Mouse (Mus musculus) CD4-positive, CD25-positive, alpha-beta regulatory T cell, adult 4 months (primary cell): ENCODE measurements around the gene Tox3. TPM values are rescaled to one million over a fixed set of nuclear protein-coding genes. Genes with fewer than 3 reads are reported as not detected.

ENCODE experiments used
- ATAC-seq: one replicate; pipeline ENCODE4 v1.8.0; 2017
- polyA plus RNA-seq, 2 experiments: library from polyadenylated mRNA; unstranded; fragments of 100-300 nt; shearing (Covaris generic); gene quantifications; one replicate each; pipeline ENCODE4 v1.2.1; 2017

The Tox3 gene
- polyA plus RNA-seq, 2 experiments from 2014 or later: not detected

- ATAC-seq: no peak
These were observed 115.6 kb downstream of the Tox3 start for GRCm38 (mm10) chr8:90232501-90232900.

DNA sequence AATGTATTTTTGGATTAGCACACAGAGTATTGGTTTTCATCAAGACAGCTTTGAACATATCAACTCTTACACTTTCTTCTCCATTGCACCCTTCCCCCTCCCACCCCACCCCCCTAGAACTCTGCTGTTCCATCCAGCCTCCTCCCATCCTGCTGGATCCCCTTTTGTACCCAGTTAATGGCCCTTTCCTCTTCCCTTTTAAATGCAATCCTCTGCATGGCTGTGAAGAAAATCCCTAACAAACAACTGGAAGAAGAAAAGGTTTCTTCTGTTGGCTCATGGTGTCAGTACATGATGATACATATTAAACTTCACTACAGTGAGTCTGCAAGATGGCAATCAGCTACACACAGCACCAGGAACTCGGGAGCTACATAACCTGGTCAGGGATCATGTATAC, 124.0 kb downstream of the Tox3 start:
- no peak for ATAC-seq

DNA sequence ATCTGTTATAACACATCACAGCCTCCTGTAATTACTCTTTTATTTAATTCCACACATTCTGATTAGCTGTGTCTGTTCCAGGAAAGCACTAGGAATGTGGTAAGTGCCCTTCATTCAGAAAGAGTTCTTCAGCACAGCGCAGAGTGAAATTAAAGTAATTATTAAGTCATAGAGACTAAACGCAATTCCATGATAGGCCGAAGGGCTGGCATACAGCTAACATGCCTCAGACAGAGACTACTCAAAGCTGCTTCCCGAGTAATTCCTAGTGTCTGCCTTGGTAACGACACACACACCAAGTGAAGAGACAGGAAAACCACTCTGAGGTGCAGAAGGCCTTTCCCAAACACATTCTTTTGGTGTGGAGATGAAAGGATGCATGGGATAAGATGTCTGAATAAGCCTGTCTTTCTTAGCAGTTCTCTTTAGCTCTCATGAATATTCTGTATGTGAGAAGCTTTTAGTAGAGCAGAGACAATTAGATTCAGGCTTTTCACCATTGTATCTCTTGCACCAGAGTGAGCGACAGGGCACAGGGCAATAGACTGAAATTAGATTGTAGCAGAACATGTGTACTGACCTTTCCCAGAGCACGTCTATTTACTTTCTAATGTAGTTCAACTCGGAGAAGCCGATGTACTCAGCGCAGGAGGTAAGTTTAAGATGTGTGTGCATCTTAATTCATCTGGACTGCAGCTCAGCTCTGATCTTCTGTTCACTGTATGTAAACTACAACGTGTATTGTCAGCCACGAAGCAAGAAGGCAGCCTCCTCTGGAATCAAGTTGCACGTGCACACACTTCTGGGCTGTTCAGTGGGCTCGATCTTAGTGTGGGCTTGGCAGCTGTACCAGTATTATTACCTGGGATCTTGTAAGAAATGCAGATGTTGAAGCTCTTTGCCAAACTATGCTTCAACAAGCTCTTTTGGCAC, 138.8 kb downstream of the Tox3 start:
- no peak for ATAC-seq
